Mouse (Mus musculus) olfactory bulb, adult 2 months (tissue): ENCODE measurements around the gene P3h3.

Experiments
- CTCF ChIP-seq: fragments of 200-500 bp; IDR thresholded peaks from 2 replicates; pipeline ENCODE4 v1.5.1; 2012; ENCODE audit warnings: low read depth, mild to moderate bottlenecking, low read length, moderate library complexity; ENCODE audit not compliant: insufficient read depth
- POLR2A ChIP-seq: fragments of 200-500 bp; IDR thresholded peaks from 2 replicates; pipeline ENCODE4 v1.6.1; 2012; ENCODE audit warnings: mild to moderate bottlenecking, low read depth, low read length, moderate library complexity; ENCODE audit not compliant: insufficient read depth

- TF ChIP-seq CTCF (no peak), POLR2A (no peak)
Measured at GRCm38 (mm10) chr6:124804341-124804740, 53.2 kb downstream of the P3h3 start.
